Mouse (Mus musculus) hindbrain, postnatal 0 days (tissue): ENCODE measurements around the gene Cep128. TPM values are rescaled to one million over a fixed set of nuclear protein-coding genes. Genes with fewer than 3 reads are reported as not detected.

ENCODE experiments used
- ATAC-seq: fragments of 200-750 bp; cut with Nextera tagmentation; 2 replicates; pipeline ENCODE4 v1.8.0; 2017; ENCODE audit warnings: mild to moderate bottlenecking, moderate TSS enrichment, moderate library complexity
- DNase-seq: peaks from one replicate; pipeline ENCODE4 v3.0.0-alpha.2; 2015; ENCODE audit warnings: low spot score
- H3K27ac ChIP-seq: fragments of 300-500 bp; sonication (generic); 2 replicates; pipeline ENCODE4 v1.5.1; 2014; ENCODE audit warnings: mild to moderate bottlenecking
- H3K27me3 ChIP-seq: fragments of 300-500 bp; sonication (generic); 2 replicates; pipeline ENCODE4 v1.6.1; 2014; ENCODE audit warnings: low read length, mixed read lengths; ENCODE audit not compliant: insufficient read depth
- H3K36me3 ChIP-seq: fragments of 300-500 bp; sonication (generic); 2 replicates; pipeline ENCODE4 v1.6.1; 2014; ENCODE audit warnings: low read length, mixed read lengths; ENCODE audit not compliant: insufficient read depth
- H3K4me1 ChIP-seq: fragments of 300-500 bp; sonication (generic); 2 replicates; pipeline ENCODE4 v1.6.1; 2014; ENCODE audit warnings: antibody characterized with exemption, low read length, mixed read lengths; ENCODE audit not compliant: insufficient read depth
- H3K4me2 ChIP-seq: fragments of 300-500 bp; sonication (generic); 2 replicates; pipeline ENCODE4 v1.6.1; 2014; ENCODE audit warnings: low read depth, mild to moderate bottlenecking, low read length, moderate library complexity, mixed read lengths
- H3K4me3 ChIP-seq: fragments of 300-500 bp; sonication (generic); 2 replicates; pipeline ENCODE4 v1.5.1; 2014; ENCODE audit warnings: low read length
- H3K9ac ChIP-seq: fragments of 300-500 bp; sonication (generic); replicated peaks from 2 replicates; pipeline ENCODE4 v1.6.1; 2014; ENCODE audit warnings: mild to moderate bottlenecking, low read length, moderate library complexity, mixed read lengths
- H3K9me3 ChIP-seq: fragments of 300-500 bp; sonication (generic); 2 replicates; pipeline ENCODE4 v1.6.1; 2016; ENCODE audit warnings: low read length, mixed read lengths
- CTCF ChIP-seq: IDR thresholded peaks from 2 replicates; pipeline ENCODE4 v1.5.1; 2016; ENCODE audit warnings: antibody characterized with exemption, control low read depth, low read depth
- WGBS: fragments of 180-500 bp; shearing (Covaris S2); extraction: QIAGEN DNeasy Blood & Tissue Kit; methylation state at CpG from one replicate; pipeline ENCODE4 v1.1.7; 2014; 5-methylcytosine and 5-hydroxymethylcytosine counted together
- polyA plus RNA-seq: library from polyadenylated mRNA; unstranded; fragments of >200 nt; fragmentation: Nextera tagmentation; extraction: Ambion mirVana; gene quantifications from 2 replicates; pipeline ENCODE4 v1.2.1, GENCODE M21; 2015
- total RNA-seq: library from RNA; depleted of rRNA; stranded (reverse); fragments of >200 nt; gene quantifications from 2 replicates; pipeline ENCODE4 v1.2.3, GENCODE M21; 2014

Cep128 gene
- total and polyA plus RNA-seq, 2 experiments from 2014 or later, result 3.0 to 4.4 TPM

DNA sequence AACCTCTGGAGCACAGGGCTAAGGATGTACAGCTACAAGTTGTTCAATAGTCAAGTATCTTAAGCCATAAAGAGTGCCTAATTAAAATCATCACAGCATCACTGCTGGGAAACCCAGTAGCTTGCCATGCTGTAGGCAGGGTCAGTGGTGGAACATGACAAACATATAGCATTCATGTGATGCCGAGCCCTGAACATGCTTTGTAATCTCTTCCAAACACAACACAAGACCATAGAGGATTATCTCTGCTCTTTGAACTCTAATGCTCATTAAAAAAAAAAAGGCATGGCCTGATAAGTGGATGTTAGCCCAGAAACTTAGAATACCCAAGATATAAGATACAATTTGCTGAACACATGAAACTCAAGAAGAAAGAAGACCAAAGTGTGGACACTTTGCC lies 181.7 kb downstream of the Cep128 start:
- WGBS, result 83% methylated on average over 1 of the region's 1 CpGs
- DNase-seq, result no peak
- H3K4me1 ChIP-seq, result no peaks in the 10 kb centered on the region
- no peak overlapping the region for H3K4me2 ChIP-seq
- no peak for ATAC-seq
- no peak overlapping the region for H3K9ac ChIP-seq
- no peaks in the 10 kb centered on the region for H3K27me3 ChIP-seq
- H3K4me3 ChIP-seq, result no peak overlapping the region
- no peak overlapping the region for H3K27ac ChIP-seq
- H3K36me3 ChIP-seq, result no peaks in the 10 kb centered on the region
- H3K9me3 ChIP-seq, result no peaks in the 10 kb centered on the region
- no peak for TF ChIP-seq CTCF

GRCm38 (mm10) chr12:91189111-91189510 lies 195.1 kb downstream of the Cep128 start:
- Histone ChIP-seq H3K4me2 (no peak overlapping the region), H3K27me3 (no peaks in the 10 kb centered on the region), H3K9ac (no peak overlapping the region), H3K36me3 (no peaks in the 10 kb centered on the region), H3K27ac (no peak overlapping the region), H3K4me1 (no peaks in the 10 kb centered on the region), H3K9me3 (no peaks in the 10 kb centered on the region), H3K4me3 (no peak overlapping the region)
- 43% methylated on average over 4 of the region's 4 CpGs for WGBS
- ATAC-seq (no peak), DNase-seq (no peak)
- TF ChIP-seq CTCF, result no peak

GRCm38 (mm10) chr12:91185564-91185963 lies 198.6 kb downstream of the Cep128 start:
- H3K9ac ChIP-seq, result no peak overlapping the region
- ATAC-seq (no peak), DNase-seq (no peak)

GRCm38 (mm10) chr12:91184616-91185015 lies 199.6 kb downstream of the Cep128 start:
- 88% methylated on average over 1 of the region's 1 CpGs for WGBS
- no peaks in the 10 kb centered on the region for H3K27me3 ChIP-seq

More at GRCm38 (mm10) chr12:91185564-91185963, 198.6 kb downstream of the Cep128 start:
- Histone ChIP-seq H3K36me3 (no peaks in the 10 kb centered on the region), H3K4me3 (no peak overlapping the region), H3K9me3 (no peaks in the 10 kb centered on the region), H3K27ac (no peak overlapping the region), H3K4me2 (no peak overlapping the region), H3K27me3 (no peaks in the 10 kb centered on the region), H3K4me1 (no peaks in the 10 kb centered on the region)
- no peak for TF ChIP-seq CTCF
- 68% methylated on average over 5 of the region's 5 CpGs for WGBS

DNA sequence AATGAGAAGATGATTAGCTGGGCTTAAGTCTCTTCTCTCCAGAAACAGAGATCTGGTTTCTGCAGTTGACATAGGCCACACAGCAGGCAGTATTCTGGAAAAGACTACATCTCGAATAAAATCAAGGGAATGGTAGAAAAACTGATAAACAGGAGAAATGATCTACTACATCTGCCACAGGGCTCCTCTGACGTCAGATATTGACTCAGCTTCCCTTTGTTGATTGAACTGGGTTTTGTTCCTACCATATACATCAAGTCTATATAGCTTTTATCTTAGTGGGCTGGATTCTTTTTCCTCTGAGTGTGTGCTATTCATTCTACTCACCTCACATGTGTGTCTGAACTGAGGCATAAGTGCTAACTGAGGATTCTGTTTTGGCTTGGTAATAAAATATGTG lies 200.3 kb downstream of the Cep128 start:
- H3K27ac ChIP-seq, result no peak overlapping the region
- H3K4me1 ChIP-seq, result no peaks in the 10 kb centered on the region
- no peaks in the 10 kb centered on the region for H3K27me3 ChIP-seq
- H3K9me3 ChIP-seq, result no peaks in the 10 kb centered on the region
- no peak overlapping the region for H3K9ac ChIP-seq
- no peak for ATAC-seq
- no peak overlapping the region for H3K4me3 ChIP-seq
- no peak overlapping the region for H3K4me2 ChIP-seq
- no peaks in the 10 kb centered on the region for H3K36me3 ChIP-seq
- WGBS, result 67% methylated on average over 2 of the region's 2 CpGs
- TF ChIP-seq CTCF, result no peak
- DNase-seq, result no peak

More at GRCm38 (mm10) chr12:91184616-91185015, 199.6 kb downstream of the Cep128 start:
- Histone ChIP-seq H3K36me3 (no peaks in the 10 kb centered on the region), H3K9ac (no peak overlapping the region), H3K4me3 (no peak overlapping the region), H3K4me2 (no peak overlapping the region), H3K4me1 (no peaks in the 10 kb centered on the region), H3K27ac (no peak overlapping the region), H3K9me3 (no peaks in the 10 kb centered on the region)
- no peak for TF ChIP-seq CTCF
- no peak for DNase-seq
- no peak for ATAC-seq

DNA sequence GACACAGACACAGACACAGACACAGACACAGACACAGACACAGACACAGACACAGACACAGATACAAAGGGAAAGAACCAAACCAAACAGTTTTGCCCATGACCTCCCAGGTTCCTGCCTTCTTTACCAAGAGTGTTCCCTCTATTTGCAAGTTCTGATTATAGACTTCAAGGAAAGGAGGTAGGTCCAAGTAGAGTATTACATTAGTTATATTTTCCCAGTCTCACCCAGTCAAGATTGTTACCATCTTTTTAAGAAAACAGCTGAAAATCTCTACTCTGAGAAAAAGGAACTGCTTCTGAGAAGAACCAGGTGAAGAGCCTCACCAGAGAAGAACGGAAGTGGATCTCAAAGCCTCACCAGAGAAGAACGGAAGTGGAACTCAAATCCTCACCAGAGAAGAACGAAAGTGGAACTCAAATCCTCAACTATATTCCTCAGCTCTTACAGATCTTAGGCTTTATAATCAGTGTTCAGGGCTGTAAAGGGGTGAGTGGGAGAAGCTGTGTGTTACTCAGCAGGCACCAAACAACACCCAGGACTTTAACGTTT lies 200.8 kb downstream of the Cep128 start:
- Histone ChIP-seq H3K4me2 (no peak overlapping the region), H3K4me1 (no peaks in the 10 kb centered on the region), H3K27ac (no peak overlapping the region), H3K9ac (no peak overlapping the region), H3K4me3 (no peak overlapping the region), H3K27me3 (no peaks in the 10 kb centered on the region), H3K36me3 (no peaks in the 10 kb centered on the region), H3K9me3 (no peaks in the 10 kb centered on the region)
- ATAC-seq, result no peak
- TF ChIP-seq CTCF, result no peak
- DNase-seq, result no peak
- WGBS, result 87% methylated on average over 4 of the region's 4 CpGs

- H3K4me2 ChIP-seq, result no peak overlapping the region
- no peak overlapping the region for H3K27ac ChIP-seq
- ATAC-seq (no peak), DNase-seq (no peak)
- no peaks in the 10 kb centered on the region for H3K36me3 ChIP-seq
- TF ChIP-seq CTCF, result no peak
- 78% methylated on average over 5 of the region's 5 CpGs for WGBS
- no peaks in the 10 kb centered on the region for H3K9me3 ChIP-seq
- no peaks in the 10 kb centered on the region for H3K4me1 ChIP-seq
- H3K27me3 ChIP-seq, result no peaks in the 10 kb centered on the region
- H3K4me3 ChIP-seq, result no peak overlapping the region
- H3K9ac ChIP-seq, result no peak overlapping the region
Measured at GRCm38 (mm10) chr12:91176808-91177526, 207.2 kb downstream of the Cep128 start.
